Mouse (Mus musculus): Measurements from ENCODE around the gene Spem2. TPM values are rescaled to one million over a fixed set of nuclear protein-coding genes. Genes with fewer than 3 reads are reported as not detected.

Gene Spem2
- total RNA-seq, 2 experiments from 2014 or later, result not detected

- ATAC-seq (replicated peaks; ENCODE audit: low FRiP score, poor library complexity, severe bottlenecking), result no peak
Observed at GRCm38 (mm10) chr11:69801379-69801977, 16.8 kb downstream of the Spem2 start, which contains the start of gene Fgf11. TSS of gene Fgf11 (minus strand) at chr11:69801857.

- no peak for ATAC-seq (replicated peaks; ENCODE audit: low FRiP score, poor library complexity, severe bottlenecking)
Observed at GRCm38 (mm10) chr11:69800392-69801197, 17.7 kb downstream of the Spem2 start.

GRCm38 (mm10) chr11:69800138-69800391 lies 18.2 kb downstream of the Spem2 start:
- ATAC-seq (replicated peaks; ENCODE audit: low FRiP score, poor library complexity, severe bottlenecking), result no peak

GRCm38 (mm10) chr11:69799394-69800137 lies 18.7 kb downstream of the Spem2 start:
- no peak for ATAC-seq (replicated peaks; ENCODE audit: low FRiP score, poor library complexity, severe bottlenecking)

- ATAC-seq (replicated peaks; ENCODE audit: low FRiP score, poor library complexity, severe bottlenecking), result no peak
Observed at GRCm38 (mm10) chr11:69797924-69798323, 20.3 kb downstream of the Spem2 start.

GRCm38 (mm10) chr11:69795983-69796435 lies 22.3 kb downstream of the Spem2 start:
- no peak for ATAC-seq (replicated peaks; ENCODE audit: low FRiP score, poor library complexity, severe bottlenecking)

GRCm38 (mm10) chr11:69795168-69795982 lies 22.9 kb downstream of the Spem2 start, which contains the start of gene Chrnb1:
TSS of gene Chrnb1 (minus strand) at chr11:69795943.
- ATAC-seq (replicated peaks; ENCODE audit: low FRiP score, poor library complexity, severe bottlenecking), result peak; percentile 97

- no peak for ATAC-seq (replicated peaks; ENCODE audit: low FRiP score, poor library complexity, severe bottlenecking)
Observed at GRCm38 (mm10) chr11:69793429-69793828, 24.8 kb downstream of the Spem2 start.

GRCm38 (mm10) chr11:69791420-69791819 lies 26.8 kb downstream of the Spem2 start:
- no peak for ATAC-seq (replicated peaks; ENCODE audit: low FRiP score, poor library complexity, severe bottlenecking)

- no peak for ATAC-seq (replicated peaks; ENCODE audit: low FRiP score, poor library complexity, severe bottlenecking)
Observed at GRCm38 (mm10) chr11:69789431-69789830, 28.8 kb downstream of the Spem2 start.

- no peak for ATAC-seq (replicated peaks; ENCODE audit: low FRiP score, poor library complexity, severe bottlenecking)
Observed at GRCm38 (mm10) chr11:69787306-69787705, 31.0 kb downstream of the Spem2 start.

GRCm38 (mm10) chr11:69784793-69785272 lies 33.4 kb downstream of the Spem2 start:
- peak; percentile 86 for ATAC-seq (replicated peaks; ENCODE audit: low FRiP score, poor library complexity, severe bottlenecking)

- ATAC-seq (replicated peaks; ENCODE audit: low FRiP score, poor library complexity, severe bottlenecking), result no peak
Observed at GRCm38 (mm10) chr11:69781828-69782227, 36.4 kb downstream of the Spem2 start.

GRCm38 (mm10) chr11:69778985-69779384 lies 39.3 kb downstream of the Spem2 start:
- no peak for ATAC-seq (replicated peaks; ENCODE audit: low FRiP score, poor library complexity, severe bottlenecking)

- no peak for ATAC-seq (replicated peaks; ENCODE audit: low FRiP score, poor library complexity, severe bottlenecking)
Observed at GRCm38 (mm10) chr11:69778258-69778982, 39.8 kb downstream of the Spem2 start.

GRCm38 (mm10) chr11:69777504-69778257 lies 40.6 kb downstream of the Spem2 start:
- no peak for ATAC-seq (replicated peaks; ENCODE audit: low FRiP score, poor library complexity, severe bottlenecking)

GRCm38 (mm10) chr11:69776488-69776887 lies 41.8 kb downstream of the Spem2 start:
- ATAC-seq (replicated peaks; ENCODE audit: low FRiP score, poor library complexity, severe bottlenecking), result no peak

GRCm38 (mm10) chr11:69775716-69776115 lies 42.5 kb downstream of the Spem2 start:
- ATAC-seq (replicated peaks; ENCODE audit: low FRiP score, poor library complexity, severe bottlenecking), result no peak

All from erythroid progenitor cell, adult 5-6 weeks (primary cell).